Mouse (Mus musculus): ENCODE results near the gene Dars.

DNA sequence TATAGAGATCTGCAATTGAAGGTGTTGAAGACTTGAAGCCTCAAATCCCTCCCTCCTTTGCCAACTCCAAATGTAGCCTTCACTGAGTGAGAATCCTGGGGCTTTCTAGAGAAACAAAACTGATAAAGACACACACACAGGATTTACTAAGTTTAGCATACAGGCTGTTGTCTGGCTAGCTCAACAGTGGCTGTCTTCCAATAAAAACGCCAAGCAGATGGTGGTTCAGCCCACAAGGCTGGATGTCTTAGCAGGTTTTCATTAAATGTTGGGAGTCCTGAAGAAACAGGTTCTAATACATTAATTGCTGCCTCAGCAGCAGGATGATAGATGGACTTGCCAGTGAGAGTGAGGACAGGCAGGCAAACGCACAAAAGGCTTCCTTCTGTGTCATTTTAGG is 56.6 kb downstream of the Dars start:
- TF ChIP-seq EP300 (optimal IDR thresholded peaks at IDR 0.05) (no peak), CTCF (IDR thresholded peaks at IDR 0.05; ENCODE audit: low read depth) (no peak)

All from stomach, postnatal 0 days (tissue).